Comparison of ENCODE assay signal across 11 mouse cellular contexts in genomic region chr7:133098118-133098793, GRCm38 (mm10). TPM values are rescaled to one million over a fixed set of nuclear protein-coding genes. Genes with fewer than 3 reads are reported as not detected.
DNase-seq lines count a peak whose midpoint lies in the region; ATAC-seq lines count a peak whose summit lies in the region.
"Had no signal": no experiment of that assay in that cellular context is flagged by ENCODE, and none has a peak within 500 bp of the region (broad histone marks: within the 10 kb centered on the region; RNA-seq: fewer than 3 reads in every experiment).

No protein-coding gene starts in this region.

- 69% methylated on average over 12 of the region's 12 CpGs for WGBS in heart, embryonic 13.5 days

- no peaks in the 10 kb centered on the region for H3K27me3 ChIP-seq in heart, embryonic 13.5 days (replicated peaks)
- H3K27me3 ChIP-seq: liver, embryonic 15.5 days had no signal

- peaks cover 5% of the 10 kb centered on the region for H3K36me3 ChIP-seq in heart, embryonic 13.5 days
- H3K36me3 ChIP-seq: liver, embryonic 15.5 days had no signal

- H3K27ac ChIP-seq in heart, embryonic 13.5 days (replicated peaks): peak overlapping the region; percentile 75
- H3K27ac ChIP-seq: liver, embryonic 15.5 days had no signal

- no peak overlapping the region for H3K4me2 ChIP-seq in heart, embryonic 13.5 days
- H3K4me2 ChIP-seq: liver, embryonic 15.5 days had no signal

- H3K4me1 ChIP-seq in heart, embryonic 13.5 days: peaks cover 64% of the 10 kb centered on the region
- H3K4me1 ChIP-seq: liver, embryonic 15.5 days had no signal

- peak; percentile 91 for DNase-seq in heart, adult 11 months
- no peak for DNase-seq in heart, adult 8-10 months (ENCODE audit: low spot score)
- DNase-seq in urinary bladder, postnatal 14 days (ENCODE audit: low spot score): peak; percentile 25
- DNase-seq in urinary bladder, postnatal 25 days (ENCODE audit: low spot score): no peak
- no peak for DNase-seq in right cerebral cortex, adult 2 months (ENCODE audit: low spot score in 2 of 2)
- no peak for DNase-seq in MN1 (ENCODE audit: low spot score)
- DNase-seq: kidney, adult 9 months; thymus, postnatal 14 days had no signal

- H3K4me3 ChIP-seq in heart, embryonic 13.5 days: no peak overlapping the region
- H3K4me3 ChIP-seq: liver, embryonic 15.5 days had no signal

- H3K9ac ChIP-seq in heart, embryonic 13.5 days: no peak overlapping the region; the same call in 1 of the 2 replicates
- H3K9ac ChIP-seq: liver, embryonic 15.5 days had no signal

- 0 out of 2 replicates have a peak, but pooled peaks have one; percentile 6 for ATAC-seq in heart, embryonic 13.5 days (ENCODE audit: extremely low read depth, insufficient number of reproducible peaks, low FRiP score, low TSS enrichment)

- no peaks in the 10 kb centered on the region for H3K9me3 ChIP-seq in heart, embryonic 13.5 days
- H3K9me3 ChIP-seq: liver, embryonic 15.5 days had no signal

RNA-seq across cellular contexts. Expression of gene Fgfr2, which starts 24.9 kb away (rescaled TPM):
- total RNA-seq in heart, adult 8-10 months (2022): 1 to 10 TPM; 1.1 to 1.9 (median 1.4) TPM
- 19.2 and 22.5 TPM in 2 replicates for polyA plus RNA-seq in heart, embryonic 13.5 days (2015; fragmentation: Nextera tagmentation; extraction: Ambion mirVana)
- total RNA-seq: monocyte, adult 5-6 weeks had no signal

RNA-seq across cellular contexts. Expression of gene Ctbp2, which starts 25.9 kb away (rescaled TPM):
- 10 to 100 TPM; 24.9 to 28.1 (median 27.6) TPM for total RNA-seq in heart, adult 8-10 months (2022)
- 46.8 and 50.6 TPM in 2 replicates for polyA plus RNA-seq in heart, embryonic 13.5 days (2015; fragmentation: Nextera tagmentation; extraction: Ambion mirVana)

Comparison
In these comparisons a context has a peak if more than half of its experiments do, and no peak if none do; other contexts are left out.
1. DNase-seq: peak in heart, adult 11 months (single experiment) and urinary bladder, postnatal 14 days (single experiment); none in heart, adult 8-10 months (single experiment), urinary bladder, postnatal 25 days (single experiment), right cerebral cortex, adult 2 months (0 of 2) and MN1 (single experiment).